Mouse (Mus musculus) small intestine, adult 2 months (tissue): ENCODE measurements around the gene Ap3d1.

Experiments used
- CTCF ChIP-seq: fragments of 200-500 bp; IDR thresholded peaks from 2 replicates; pipeline ENCODE4 v1.5.1; 2012; ENCODE audit warnings: low read depth, mild to moderate bottlenecking, control low read depth, inconsistent platforms, low read length, moderate library complexity, mixed read lengths; ENCODE audit not compliant: insufficient replicate concordance, insufficient read length; ENCODE audit errors: extremely low read depth
- POLR2A ChIP-seq: fragments of 200-500 bp; IDR thresholded peaks from 2 replicates; pipeline ENCODE4 v1.6.1; 2012; ENCODE audit warnings: low read depth, mild to moderate bottlenecking, control low read depth, inconsistent platforms, low read length, moderate library complexity

DNA sequence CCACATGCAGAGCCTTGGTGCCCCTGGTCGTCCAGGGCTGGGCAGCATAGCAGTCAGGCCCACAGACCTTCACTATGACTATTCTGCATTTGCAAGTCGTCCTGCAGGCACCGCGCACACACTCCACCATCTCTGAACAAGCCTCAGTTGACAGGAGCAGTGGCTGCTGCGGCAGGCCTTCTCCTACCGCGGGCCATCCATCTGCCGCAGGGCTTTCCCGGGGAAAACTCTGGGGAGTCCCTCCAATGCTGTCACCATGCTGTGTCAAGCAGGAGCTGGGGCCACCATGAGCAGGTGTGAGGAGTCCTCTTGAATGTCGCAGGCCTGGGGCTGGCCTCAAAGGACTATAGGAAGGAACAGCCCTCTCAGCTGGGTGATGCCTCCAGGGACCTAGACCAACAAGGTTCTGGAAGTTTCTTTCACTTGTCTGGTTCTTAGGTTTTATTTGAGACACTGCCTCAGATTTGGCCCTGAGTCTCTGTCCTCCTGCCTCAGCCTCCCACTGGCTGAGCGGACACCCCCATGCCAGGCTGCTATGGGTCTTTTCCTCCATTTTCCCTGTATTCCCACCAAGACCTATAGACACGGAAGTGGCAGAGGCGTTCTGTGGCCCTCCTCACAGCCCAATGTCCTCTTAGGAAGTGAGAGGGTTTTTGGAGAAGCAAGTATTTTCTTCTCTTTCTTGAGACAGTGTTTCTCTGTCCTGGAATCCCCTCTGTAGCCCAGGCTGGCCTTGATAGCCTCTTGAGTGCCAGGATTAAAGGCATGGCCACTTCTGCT lies 47.7 kb downstream of the Ap3d1 start:
- TF ChIP-seq POLR2A = no peak
- TF ChIP-seq CTCF = no peak
